Mouse (Mus musculus): ENCODE results near the gene Pear1. TPM values are rescaled to one million over a fixed set of nuclear protein-coding genes. Genes with fewer than 3 reads are reported as not detected.

The Pear1 gene
- total and polyA plus RNA-seq, 3 experiments: 0.20 to 1.2 (median 0.46) TPM

DNA sequence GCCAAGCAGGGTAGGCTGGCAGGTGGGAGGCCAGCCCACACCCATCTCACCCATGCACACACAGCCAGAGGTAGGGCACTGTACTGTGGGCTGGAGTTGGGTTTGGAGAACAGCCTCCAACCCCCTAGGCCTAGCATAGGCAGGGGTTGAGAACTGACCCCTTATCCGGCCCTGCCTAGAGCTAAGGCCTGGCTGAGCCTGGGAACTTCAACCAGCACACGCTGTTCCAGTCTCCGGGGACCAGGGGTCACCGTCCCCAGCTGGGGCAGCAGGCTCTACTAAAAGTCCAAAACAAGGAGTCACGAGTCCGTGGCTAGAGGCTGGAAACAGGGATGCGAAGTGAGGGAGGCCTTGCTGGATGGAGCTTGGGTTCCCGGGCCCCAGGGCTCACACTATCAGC is 56.3 kb downstream of the Pear1 start:
- H3K4me1 ChIP-seq (ENCODE audit: control insufficient read depth in 1 of 2, insufficient read depth in 2 of 2): peaks cover 8 to 35% of the 10 kb centered on the region in 2 experiments
- no peak overlapping the region for H3K27ac ChIP-seq (ENCODE audit: insufficient read depth, low read depth)
- in situ Hi-C loops (cut with MboI; ENCODE audit: low pct_ligation_motif_present, low pct_unique_long_range_greater_than_20kb, low sequenced_read_pairs) (no loop called here), dilution Hi-C loops (cut with MboI; ENCODE audit: extremely low pct_ligation_motif_present, extremely low pct_unique_long_range_greater_than_20kb, low sequenced_read_pairs) (no loop called here)
- no peak for DNase-seq (ENCODE audit: extremely low read depth)
- TF ChIP-seq MEF2A (IDR thresholded peaks at IDR 0.05; ENCODE audit: borderline replicate concordance, low read depth, low read length) (no peak), NELFE (IDR thresholded peaks at IDR 0.05; ENCODE audit: low read depth, low read length) (no peak), ZNF384 (IDR thresholded peaks at IDR 0.05; ENCODE audit: low read depth, low read length) (no peak), ZC3H11A (IDR thresholded peaks at IDR 0.05; ENCODE audit: low read depth, low read length) (no peak), MAX (IDR thresholded peaks at IDR 0.05; ENCODE audit: low read length) (no peak), IRF4 (IDR thresholded peaks at IDR 0.05; ENCODE audit: low read depth, low read length) (no peak), ZMIZ1 (IDR thresholded peaks at IDR 0.05; ENCODE audit: low read depth, low read length) (no peak), JUN (IDR thresholded peaks at IDR 0.05; ENCODE audit: insufficient read depth, low read depth, low read length) (no peak), TBP (conservative IDR thresholded peaks at IDR 0.05; ENCODE audit: low read depth, low read length) (no peak), TCF12 (IDR thresholded peaks at IDR 0.05; ENCODE audit: low read depth, low read length) (no peak), SMC3 (IDR thresholded peaks at IDR 0.05; ENCODE audit: low read depth, low read length) (no peak), GABPA (IDR thresholded peaks at IDR 0.05; ENCODE audit: insufficient replicate concordance, low read depth, low read length) (no peak), EP300 (IDR thresholded peaks at IDR 0.05; ENCODE audit: low read length) (no peak), RAD21 (IDR thresholded peaks at IDR 0.05; ENCODE audit: low read depth, low read length) (no peak), HCFC1 (IDR thresholded peaks at IDR 0.05; ENCODE audit: low read depth, low read length) (no peak), KAT2A (IDR thresholded peaks at IDR 0.05; ENCODE audit: insufficient replicate concordance, low read length) (no peak), MYC (IDR thresholded peaks at IDR 0.05; ENCODE audit: low read depth, low read length) (no peak)
- H3K9ac ChIP-seq (ENCODE audit: insufficient read depth, low read depth): no peak overlapping the region
- H3K4me3 ChIP-seq (replicated peaks in 1 of 3; ENCODE audit: low read depth in 2 of 3, low read length in 2 of 3, poor library complexity in 1 of 3): no peak overlapping the region
- H3K79me2 ChIP-seq (replicated peaks; ENCODE audit: control insufficient read depth, extremely low read depth, insufficient read depth, poor library complexity, severe bottlenecking): no peaks in the 10 kb centered on the region
- H3K36me3 ChIP-seq (replicated peaks in 1 of 2; ENCODE audit: control insufficient read depth in 1 of 2, insufficient read depth in 1 of 2, low read length in 1 of 2): no peaks in the 10 kb centered on the region
- peaks cover 44% of the 10 kb centered on the region for H3K27me3 ChIP-seq (replicated peaks)
- no peaks in the 10 kb centered on the region for H3K9me3 ChIP-seq (replicated peaks; ENCODE audit: low read length)
- no peak overlapping the region for H3K4me2 ChIP-seq (ENCODE audit: insufficient read depth, low read depth, poor library complexity, severe bottlenecking)

DNA sequence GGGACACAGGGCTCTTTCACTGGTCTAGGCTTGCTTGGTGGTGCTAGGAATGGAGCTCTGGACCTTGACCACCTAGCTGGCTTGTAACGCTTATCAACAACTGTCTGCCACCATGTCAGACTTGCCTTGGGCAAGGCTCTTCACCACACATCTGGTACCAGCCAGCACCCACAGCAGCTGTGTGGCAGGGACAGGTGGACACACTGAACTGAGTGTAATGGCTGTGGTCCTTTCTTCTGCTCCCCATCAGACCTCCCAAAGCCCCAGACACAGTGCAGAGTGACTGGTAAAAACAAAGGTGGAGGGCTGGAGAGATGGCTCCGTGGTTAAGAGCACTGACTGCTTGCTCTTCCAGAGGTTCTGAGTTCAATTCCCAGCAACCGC is 57.8 kb downstream of the Pear1 start:
- Histone ChIP-seq H3K4me1 (ENCODE audit: control insufficient read depth in 1 of 2, insufficient read depth in 2 of 2) (peaks cover 8 to 35% of the 10 kb centered on the region in 2 experiments), H3K27ac (ENCODE audit: insufficient read depth, low read depth) (no peak overlapping the region), H3K27me3 (replicated peaks) (peaks cover 30% of the 10 kb centered on the region), H3K79me2 (replicated peaks; ENCODE audit: control insufficient read depth, extremely low read depth, insufficient read depth, poor library complexity, severe bottlenecking) (no peaks in the 10 kb centered on the region), H3K36me3 (replicated peaks in 1 of 2; ENCODE audit: control insufficient read depth in 1 of 2, insufficient read depth in 1 of 2, low read length in 1 of 2) (no peaks in the 10 kb centered on the region), H3K9ac (ENCODE audit: insufficient read depth, low read depth) (no peak overlapping the region), H3K4me2 (ENCODE audit: insufficient read depth, low read depth, poor library complexity, severe bottlenecking) (no peak overlapping the region), H3K9me3 (replicated peaks; ENCODE audit: low read length) (no peaks in the 10 kb centered on the region), H3K4me3 (replicated peaks in 1 of 3; ENCODE audit: low read depth in 2 of 3, low read length in 2 of 3, poor library complexity in 1 of 3) (no peak overlapping the region)
- TF ChIP-seq ZMIZ1 (IDR thresholded peaks at IDR 0.05; ENCODE audit: low read depth, low read length): no peak
- no peak for TF ChIP-seq SMC3 (IDR thresholded peaks at IDR 0.05; ENCODE audit: low read depth, low read length)
- TF ChIP-seq ZNF384 (IDR thresholded peaks at IDR 0.05; ENCODE audit: low read depth, low read length): no peak
- TF ChIP-seq TBP (conservative IDR thresholded peaks at IDR 0.05; ENCODE audit: low read depth, low read length): no peak
- no peak for TF ChIP-seq ELF1 (IDR thresholded peaks at IDR 0.05; ENCODE audit: low read depth, low read length)
- no peak for TF ChIP-seq ZC3H11A (IDR thresholded peaks at IDR 0.05; ENCODE audit: low read depth, low read length)
- no peak for TF ChIP-seq RAD21 (IDR thresholded peaks at IDR 0.05; ENCODE audit: low read depth, low read length)
- no peak for TF ChIP-seq BHLHE40 (IDR thresholded peaks at IDR 0.05; ENCODE audit: low read depth, low read length)
- no peak for TF ChIP-seq NRF1 (IDR thresholded peaks at IDR 0.05; ENCODE audit: low read depth, low read length)
- no peak for TF ChIP-seq POLR2AphosphoS2 (IDR thresholded peaks at IDR 0.05; ENCODE audit: low read depth, low read length)
- no peak for TF ChIP-seq USF1 (IDR thresholded peaks at IDR 0.05; ENCODE audit: low read depth, low read length)
- TF ChIP-seq MEF2A (IDR thresholded peaks at IDR 0.05; ENCODE audit: borderline replicate concordance, low read depth, low read length): no peak
- no peak for TF ChIP-seq MXI1 (IDR thresholded peaks at IDR 0.05; ENCODE audit: low read depth, low read length)
- TF ChIP-seq JUND (conservative IDR thresholded peaks at IDR 0.05; ENCODE audit: low read depth, low read length): no peak
- no peak for TF ChIP-seq MAZ (IDR thresholded peaks at IDR 0.05; ENCODE audit: low read depth, low read length)
- no peak for TF ChIP-seq GABPA (IDR thresholded peaks at IDR 0.05; ENCODE audit: insufficient replicate concordance, low read depth, low read length)
- no peak for TF ChIP-seq CHD2 (IDR thresholded peaks at IDR 0.05; ENCODE audit: low read length)
- no peak for TF ChIP-seq MAFK (IDR thresholded peaks at IDR 0.05; ENCODE audit: insufficient replicate concordance, low read length)
- dilution Hi-C loops (cut with MboI; ENCODE audit: extremely low pct_ligation_motif_present, extremely low pct_unique_long_range_greater_than_20kb, low sequenced_read_pairs) (no loop called here), in situ Hi-C loops (cut with MboI; ENCODE audit: low pct_ligation_motif_present, low pct_unique_long_range_greater_than_20kb, low sequenced_read_pairs) (no loop called here)
- DNase-seq (ENCODE audit: extremely low read depth): no peak

Data from CH12.LX (cell line).